ENCODE assay signal across 19 mouse cellular contexts in the genomic region with DNA sequence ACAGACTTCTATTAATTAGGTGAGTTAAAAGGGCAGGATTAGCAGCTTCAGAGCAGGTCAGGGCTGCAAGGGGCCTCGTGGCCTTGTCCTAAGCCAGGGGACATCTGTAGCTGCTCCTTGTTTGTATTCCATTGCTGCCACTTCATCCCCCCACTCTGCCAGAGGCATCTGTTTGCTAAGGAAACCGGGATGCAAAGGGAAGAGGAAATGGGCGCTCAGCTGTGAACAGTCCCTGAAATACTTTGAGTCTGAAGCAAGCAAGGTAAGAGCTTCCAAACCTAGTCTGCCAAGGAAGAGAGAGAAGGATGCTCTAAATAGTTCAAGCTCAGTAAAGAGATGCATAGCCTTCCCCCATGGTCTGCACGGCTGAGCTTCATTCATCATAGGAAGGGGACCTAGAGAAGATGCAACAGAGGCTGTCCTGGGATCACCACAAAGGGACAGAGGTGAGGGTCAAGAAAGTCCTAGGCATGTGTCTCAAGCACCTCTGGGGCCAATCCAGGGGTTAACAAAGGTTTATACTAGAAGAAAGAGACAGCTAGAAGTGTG.
DNase-seq lines count a peak whose midpoint lies in the region.
"Had no signal": no experiment of that assay in that cellular context is flagged by ENCODE, and none has a peak within 500 bp of the region (broad histone marks: within the 10 kb centered on the region; RNA-seq: fewer than 3 reads in every experiment).

No protein-coding gene starts in this region.

- peak; percentile 11 for DNase-seq in kidney, postnatal 10 days
- no peak for DNase-seq in kidney, postnatal 14 days
- DNase-seq in lung, postnatal 36 days, result peak; percentile 42
- no peak for DNase-seq in lung, postnatal 25 days (ENCODE audit: low spot score)
- DNase-seq in right cerebral cortex, postnatal 25 days, result peak; percentile 42
- DNase-seq in right cerebral cortex, postnatal 36 days (ENCODE audit: low spot score in 2 of 2), result no peak
- no peak for DNase-seq in Muller cell, postnatal 12 days (ENCODE audit: inconsistent ontology term)
- DNase-seq: adrenal gland, adult 2 months; adrenal gland, postnatal 14 days; B cell, adult 2 months; cerebellum, adult 18-20 months; cerebellum, adult 9-10 months; cerebellum, postnatal 14 days; forebrain, postnatal 0 days; gastrocnemius, postnatal 10 days; gastrocnemius, postnatal 36 days; heart, adult 2 months; heart, postnatal 14 days; heart, postnatal 4 days had no signal

Comparison
In these comparisons a context has a peak if more than half of its experiments do, and no peak if none do; other contexts are left out.
1. DNase-seq: peak in kidney, postnatal 10 days (single experiment), lung, postnatal 36 days (single experiment) and right cerebral cortex, postnatal 25 days (single experiment); none in kidney, postnatal 14 days (single experiment), lung, postnatal 25 days (single experiment), right cerebral cortex, postnatal 36 days (0 of 2) and Muller cell, postnatal 12 days (single experiment).